Mouse (Mus musculus) lung, adult 2 months (tissue): ENCODE data around the gene Isca1.

Source experiments
- CTCF ChIP-seq: fragments of 200-500 bp; IDR thresholded peaks from 2 replicates; pipeline ENCODE4 v1.5.1; 2011; ENCODE audit warnings: mild to moderate bottlenecking, low read length, control low read depth; ENCODE audit not compliant: insufficient read depth
- POLR2A ChIP-seq: fragments of 200-500 bp; IDR thresholded peaks from 2 replicates; pipeline ENCODE4 v1.6.1; 2011; ENCODE audit warnings: low read depth, mild to moderate bottlenecking, control low read depth, low read length, borderline replicate concordance; ENCODE audit errors: extremely low read depth

- TF ChIP-seq CTCF (no peak), POLR2A (no peak)
Measured at GRCm38 (mm10) chr13:59735190-59735589, 34.4 kb downstream of the Isca1 start.
